Mouse (Mus musculus): ENCODE results near the gene Hsd3b7.
"Not testable (repeated sequence)": the region's sequence is repeated elsewhere in the genome, so short reads cannot be mapped to it uniquely, and the experiment has no call there.

Gene Hsd3b7

GRCm38 (mm10) chr7:127775837-127776236 lies 24.6 kb upstream of the Hsd3b7 start:
- not testable (repeated sequence) for DNase-seq (ENCODE audit: low spot score in 2 of 2)

DNA sequence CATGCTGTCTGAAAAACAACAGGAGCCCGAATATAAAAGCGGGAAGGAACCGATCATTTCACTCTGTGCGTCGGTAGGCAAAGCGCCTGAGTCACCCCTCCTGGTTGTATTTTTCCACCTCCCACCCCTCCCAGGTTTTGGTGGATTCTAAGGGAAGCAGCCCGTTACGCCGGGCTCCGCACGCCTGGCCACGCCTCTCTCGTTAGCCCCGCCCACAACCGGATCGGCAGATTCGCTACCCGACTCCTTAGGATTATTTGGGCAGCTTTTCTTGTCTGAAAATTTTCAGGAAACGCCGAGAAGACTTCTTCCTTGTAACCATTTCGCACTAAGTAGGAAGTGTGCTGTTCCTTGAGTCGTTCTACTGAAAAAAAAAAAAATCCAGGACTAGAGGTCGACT lies 24.0 kb upstream of the Hsd3b7 start, which contains the start of gene Setd1a:
Setd1a (plus strand) TSS at position 245 of the 400 bp plus-strand sequence.
- peak; percentile 91 to 94 for DNase-seq (ENCODE audit: low spot score in 2 of 2)

- DNase-seq (ENCODE audit: low spot score in 2 of 2): peak; percentile 95 to 98
Measured at GRCm38 (mm10) chr7:127776878-127777473, 23.4 kb upstream of the Hsd3b7 start.

GRCm38 (mm10) chr7:127777474-127778266 lies 22.7 kb upstream of the Hsd3b7 start:
- peak; percentile 68 to 73 for DNase-seq (ENCODE audit: low spot score in 2 of 2)

- DNase-seq (ENCODE audit: low spot score in 2 of 2): no peak
Measured at GRCm38 (mm10) chr7:127778350-127778749, 22.1 kb upstream of the Hsd3b7 start.

DNA sequence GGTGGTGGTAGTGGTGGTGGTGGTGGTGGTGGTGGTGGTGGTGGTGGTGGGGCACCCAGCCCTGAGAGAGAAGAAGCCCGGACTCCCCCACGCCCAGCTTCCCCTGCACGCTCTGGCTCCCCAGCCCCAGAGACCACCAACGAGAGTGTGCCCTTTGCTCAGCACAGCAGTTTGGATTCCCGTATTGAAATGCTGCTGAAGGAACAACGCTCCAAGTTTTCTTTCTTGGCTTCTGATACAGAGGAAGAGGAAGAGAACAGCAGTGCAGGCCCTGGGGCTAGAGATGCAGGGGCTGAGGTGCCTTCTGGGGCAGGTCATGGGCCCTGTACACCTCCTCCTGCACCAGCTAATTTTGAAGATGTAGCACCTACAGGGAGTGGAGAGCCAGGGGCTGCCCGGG lies 15.1 kb upstream of the Hsd3b7 start, which contains the start of gene Gm49388:
Gm49388 (plus strand) TSS at position 301 of the 400 bp plus-strand sequence.
- DNase-seq (ENCODE audit: low spot score in 2 of 2): no peak

- no peak for DNase-seq (ENCODE audit: low spot score in 2 of 2)
Measured at GRCm38 (mm10) chr7:127797076-127797845, 3.1 kb upstream of the Hsd3b7 start.

DNA sequence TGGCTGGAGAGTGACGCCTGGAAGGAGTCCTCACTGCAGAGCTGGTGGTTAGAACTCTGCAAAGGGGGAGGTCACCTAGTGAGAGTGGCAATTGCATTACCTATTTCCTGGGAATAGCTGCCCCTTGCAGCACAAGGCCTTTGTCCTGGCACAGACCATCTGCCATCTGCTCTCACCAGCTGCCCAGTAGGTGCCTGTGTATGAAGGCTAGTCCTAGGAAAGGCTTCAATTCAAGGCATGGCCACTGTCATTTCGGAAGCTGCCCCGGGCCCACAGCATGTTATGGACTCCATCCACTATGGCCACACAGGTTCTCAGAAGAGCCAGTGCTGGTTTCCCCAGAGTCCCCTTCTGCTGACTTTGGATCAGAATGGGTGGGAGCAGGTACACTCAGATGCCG lies 1.8 kb upstream of the Hsd3b7 start:
- DNase-seq (ENCODE audit: low spot score in 2 of 2): no peak

DNA sequence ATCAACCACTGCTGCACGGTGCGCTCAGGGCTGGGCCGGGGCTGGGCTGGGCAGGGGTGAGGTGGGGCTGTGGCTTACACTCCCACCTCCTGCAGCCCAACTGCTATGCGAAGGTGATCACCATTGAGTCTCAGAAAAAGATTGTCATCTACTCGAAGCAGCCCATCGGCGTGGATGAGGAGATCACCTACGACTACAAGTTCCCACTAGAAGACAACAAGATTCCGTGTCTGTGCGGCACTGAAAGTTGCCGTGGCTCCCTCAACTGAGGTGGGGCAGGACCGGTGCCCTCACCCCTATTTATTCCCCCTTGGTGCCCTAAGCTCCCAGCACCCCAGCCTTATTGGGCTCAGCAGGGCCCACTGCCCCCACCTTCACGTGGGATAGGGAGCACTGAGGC lies 1.2 kb upstream of the Hsd3b7 start:
- no peak for DNase-seq (ENCODE audit: low spot score in 2 of 2)

- no peak for DNase-seq (ENCODE audit: low spot score in 2 of 2)
Measured at GRCm38 (mm10) chr7:127799738-127800137, 666 bp upstream of the Hsd3b7 start.

DNA sequence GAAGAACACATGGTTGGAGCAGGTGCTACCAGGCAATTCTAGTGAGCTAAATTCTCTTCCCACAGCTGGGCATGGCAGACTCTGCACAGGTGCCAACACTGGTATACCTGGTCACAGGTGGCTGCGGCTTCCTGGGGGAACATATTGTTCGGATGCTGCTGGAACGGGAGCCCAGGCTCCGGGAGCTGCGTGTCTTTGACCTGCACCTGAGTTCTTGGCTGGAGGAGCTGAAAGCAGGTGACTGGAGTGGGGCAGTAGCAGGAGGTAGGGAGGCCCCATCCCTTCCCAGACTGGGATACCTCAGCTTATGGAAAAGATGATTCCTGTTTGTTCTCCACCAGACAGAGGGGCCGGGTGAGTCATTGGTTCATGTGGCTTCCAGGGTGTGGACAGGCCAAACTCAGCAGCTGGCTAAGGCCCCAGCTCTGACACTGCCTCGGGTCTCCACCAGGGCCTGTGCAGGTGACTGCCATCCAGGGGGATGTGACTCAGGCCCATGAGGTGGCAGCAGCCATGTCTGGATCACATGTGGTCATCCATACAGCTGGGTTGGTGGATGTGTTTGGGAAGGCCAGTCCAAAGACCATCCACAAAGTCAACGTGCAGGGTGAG lies 712 bp downstream of the Hsd3b7 start:
- DNase-seq (ENCODE audit: low spot score in 2 of 2): no peak

- no peak for DNase-seq (ENCODE audit: low spot score in 2 of 2)
Measured at GRCm38 (mm10) chr7:127802313-127802712, 1.9 kb downstream of the Hsd3b7 start.

- DNase-seq (ENCODE audit: low spot score in 2 of 2): no peak
Measured at GRCm38 (mm10) chr7:127808821-127809220, 8.4 kb downstream of the Hsd3b7 start.

GRCm38 (mm10) chr7:127809846-127810245 lies 9.4 kb downstream of the Hsd3b7 start:
- DNase-seq (ENCODE audit: low spot score in 2 of 2): no peak

GRCm38 (mm10) chr7:127810650-127811049 lies 10.2 kb downstream of the Hsd3b7 start:
- DNase-seq (ENCODE audit: low spot score in 2 of 2): no peak

DNA sequence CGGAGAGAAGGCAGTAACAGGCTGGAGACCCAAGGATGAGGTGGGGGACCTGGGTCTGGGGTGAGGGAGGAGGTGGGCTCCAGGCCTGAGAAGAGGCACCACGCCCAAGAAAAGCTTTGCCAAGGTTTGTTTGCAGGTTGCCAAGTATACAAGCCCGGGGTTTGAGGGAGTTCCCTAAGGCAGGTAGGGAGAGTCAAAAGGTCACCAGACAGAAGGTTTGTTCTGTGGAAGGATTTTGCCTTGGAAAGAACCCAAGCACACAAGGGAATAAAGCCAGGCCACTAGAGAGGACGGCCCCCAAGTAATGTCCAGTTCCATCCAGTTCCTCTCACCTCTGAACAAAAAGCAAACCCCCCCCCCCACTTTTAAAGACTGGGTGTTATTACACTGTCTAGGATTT lies 10.8 kb downstream of the Hsd3b7 start:
- DNase-seq (ENCODE audit: low spot score in 2 of 2): no peak

DNA sequence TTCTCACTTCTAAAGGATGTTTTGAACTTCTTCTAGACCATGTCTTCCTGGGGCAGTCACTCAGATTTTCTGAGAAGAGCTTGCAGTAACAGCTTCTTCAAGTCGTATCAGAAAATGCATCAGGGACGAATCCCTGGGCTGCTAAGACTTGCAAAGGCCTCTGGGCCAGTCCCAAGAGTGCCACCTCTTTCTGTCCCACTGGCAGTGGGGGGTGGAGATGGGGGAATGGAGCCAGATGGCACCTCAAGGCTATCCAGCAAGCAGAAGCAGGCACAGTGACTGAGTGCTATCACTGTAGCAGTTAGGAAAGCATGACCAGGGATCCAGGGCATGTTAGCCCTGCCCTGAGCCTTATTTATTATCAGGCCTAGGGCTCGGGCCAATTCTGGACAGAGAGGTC lies 11.9 kb downstream of the Hsd3b7 start:
- no peak for DNase-seq (ENCODE audit: low spot score in 2 of 2)

DNA sequence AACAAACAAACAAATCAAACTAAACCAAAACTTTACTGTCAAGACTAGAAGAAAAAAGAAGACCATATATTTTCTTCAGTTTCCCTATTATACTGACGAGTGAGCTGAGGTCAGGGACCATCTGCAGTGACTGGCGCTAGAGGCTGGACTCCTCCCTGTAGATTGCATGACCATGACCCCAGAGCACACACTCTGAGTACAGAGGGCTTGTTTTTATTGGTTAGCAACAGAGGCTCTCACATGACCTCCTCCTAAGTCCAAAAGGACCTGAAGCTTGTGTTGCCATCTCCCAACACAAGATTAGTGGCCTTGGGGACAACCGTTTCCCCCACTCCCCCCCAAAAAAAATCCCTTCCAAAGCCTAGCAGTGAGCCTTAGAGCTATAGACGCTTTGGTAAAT lies 13.4 kb downstream of the Hsd3b7 start:
- no peak for DNase-seq (ENCODE audit: low spot score in 2 of 2)

GRCm38 (mm10) chr7:127814241-127814921 lies 14.0 kb downstream of the Hsd3b7 start:
- DNase-seq (ENCODE audit: low spot score in 2 of 2): no peak

- DNase-seq (ENCODE audit: low spot score in 2 of 2): no peak
Measured at GRCm38 (mm10) chr7:127815116-127815665, 14.8 kb downstream of the Hsd3b7 start.

All from spleen, postnatal 10 days (tissue).